Mouse (Mus musculus): ENCODE data around the gene Pycard. TPM values are rescaled to one million over a fixed set of nuclear protein-coding genes. Genes with fewer than 3 reads are reported as not detected.
"Not testable (repeated sequence)": the region's sequence is repeated elsewhere in the genome, so short reads cannot be mapped to it uniquely, and the experiment has no call there.

Gene Pycard
- polyA plus RNA-seq, 1 experiment from 2014 or later: 4.1 TPM

DNA sequence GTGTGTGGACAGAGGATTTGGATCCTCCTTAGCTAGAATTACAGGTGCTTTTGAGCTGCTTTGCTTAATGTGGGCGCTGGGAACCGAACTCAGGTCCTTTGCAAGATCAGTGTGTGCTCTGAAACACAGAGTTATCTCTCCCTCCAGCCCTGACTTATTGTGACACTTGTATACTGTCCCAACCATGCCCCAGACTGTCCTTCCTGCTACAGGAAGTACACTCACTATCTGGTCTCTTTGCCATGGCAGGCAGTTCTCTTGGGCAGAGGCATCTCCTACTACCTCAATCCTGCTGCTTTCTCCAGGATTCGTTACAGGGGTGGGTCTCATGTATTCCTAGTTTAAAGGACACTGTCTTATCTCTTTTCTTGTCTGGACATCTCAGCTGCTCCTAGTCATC, 24.6 kb upstream of the Pycard start:
- Histone ChIP-seq H3K4me3 (no peak overlapping the region), H3K27ac (replicated peaks) (no peak overlapping the region), H3K4me2 (replicated peaks) (no peak overlapping the region), H3K9ac (replicated peaks) (no peak overlapping the region), H3K36me3 (no peaks in the 10 kb centered on the region), H3K9me3 (no peaks in the 10 kb centered on the region), H3K4me1 (no peaks in the 10 kb centered on the region), H3K27me3 (no peaks in the 10 kb centered on the region)
- no peak for ATAC-seq (replicated peaks)
- 91% methylated on average over 3 of the region's 3 CpGs for WGBS

DNA sequence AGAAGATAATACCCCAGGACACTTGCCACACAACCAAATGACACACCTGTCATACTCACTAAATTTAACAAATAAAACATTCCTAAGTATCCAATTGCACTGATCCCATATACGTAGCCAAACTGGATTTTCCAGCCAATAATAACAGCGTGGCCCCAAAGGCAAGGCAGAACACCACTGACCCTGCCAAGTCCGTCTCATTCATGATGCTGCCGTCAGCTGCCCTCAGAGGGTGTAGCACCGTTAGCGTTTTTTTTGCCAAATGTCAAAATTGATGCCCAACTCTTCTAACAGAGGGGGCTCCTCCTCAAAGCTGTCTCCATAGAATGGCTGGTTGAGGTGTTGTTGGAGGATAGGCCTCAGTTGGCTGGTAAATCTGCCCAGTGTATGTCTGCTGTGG, 23.0 kb upstream of the Pycard start:
- H3K36me3 ChIP-seq: no peaks in the 10 kb centered on the region
- no peak for ATAC-seq (replicated peaks)
- H3K4me1 ChIP-seq: no peaks in the 10 kb centered on the region
- 90% methylated on average over 6 of the region's 6 CpGs for WGBS
- H3K9me3 ChIP-seq: no peaks in the 10 kb centered on the region
- no peaks in the 10 kb centered on the region for H3K27me3 ChIP-seq
- H3K4me2 ChIP-seq (replicated peaks): no peak overlapping the region
- no peak overlapping the region for H3K27ac ChIP-seq (replicated peaks)
- no peak overlapping the region for H3K4me3 ChIP-seq
- no peak overlapping the region for H3K9ac ChIP-seq (replicated peaks)

DNA sequence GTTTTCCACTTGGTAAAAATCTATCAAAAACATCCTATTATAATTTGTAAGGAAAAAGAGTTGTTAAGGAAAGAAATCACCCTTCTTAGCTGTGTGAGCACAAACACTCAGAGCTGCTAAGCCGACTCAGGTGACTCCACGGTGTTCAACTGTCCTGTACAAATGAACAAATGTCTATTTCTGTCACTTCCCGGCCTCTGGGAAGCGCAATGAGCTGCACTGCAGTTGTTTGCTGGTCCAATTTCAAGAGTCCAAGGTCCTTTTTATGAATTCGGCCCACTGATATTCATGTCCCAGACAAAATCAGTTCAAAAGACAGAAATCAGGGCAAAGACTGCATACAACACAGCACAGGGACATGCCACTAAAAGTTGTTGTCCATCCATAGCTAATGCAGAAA, 22.5 kb upstream of the Pycard start:
- not testable (repeated sequence) for H3K27me3 ChIP-seq; H3K9me3 ChIP-seq; H3K4me3 ChIP-seq; H3K36me3 ChIP-seq; H3K4me2 ChIP-seq (replicated peaks); H3K4me1 ChIP-seq; H3K9ac ChIP-seq (replicated peaks); H3K27ac ChIP-seq (replicated peaks); ATAC-seq (replicated peaks)
- WGBS: 86% methylated on average over 5 of the region's 5 CpGs

DNA sequence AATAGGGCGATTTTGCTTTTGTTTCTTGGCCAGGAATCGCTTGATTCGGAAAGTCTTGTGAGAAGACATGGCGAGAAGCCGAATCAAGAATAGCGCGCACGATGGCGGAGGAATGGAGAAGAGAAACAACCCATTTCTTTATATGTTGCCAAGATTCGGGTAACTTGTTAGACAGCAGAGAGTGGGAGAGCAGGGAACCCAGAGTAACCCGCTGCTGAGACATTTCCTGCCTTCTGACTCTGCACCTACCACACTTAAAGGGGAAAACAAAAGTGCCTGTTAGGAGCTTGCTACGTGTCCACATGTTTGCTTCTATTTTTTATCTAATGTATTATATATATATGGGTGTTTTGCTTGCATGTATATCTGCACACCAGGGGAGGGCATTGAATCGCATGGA, 19.4 kb upstream of the Pycard start:
- H3K9me3 ChIP-seq: no peaks in the 10 kb centered on the region
- H3K4me1 ChIP-seq: no peaks in the 10 kb centered on the region
- H3K4me2 ChIP-seq (replicated peaks): no peak overlapping the region
- H3K36me3 ChIP-seq: no peaks in the 10 kb centered on the region
- ATAC-seq (replicated peaks): no peak
- H3K27ac ChIP-seq (replicated peaks): no peak overlapping the region
- no peak overlapping the region for H3K9ac ChIP-seq (replicated peaks)
- H3K4me3 ChIP-seq: no peak overlapping the region
- 92% methylated on average over 13 of the region's 13 CpGs for WGBS
- H3K27me3 ChIP-seq: no peaks in the 10 kb centered on the region

DNA sequence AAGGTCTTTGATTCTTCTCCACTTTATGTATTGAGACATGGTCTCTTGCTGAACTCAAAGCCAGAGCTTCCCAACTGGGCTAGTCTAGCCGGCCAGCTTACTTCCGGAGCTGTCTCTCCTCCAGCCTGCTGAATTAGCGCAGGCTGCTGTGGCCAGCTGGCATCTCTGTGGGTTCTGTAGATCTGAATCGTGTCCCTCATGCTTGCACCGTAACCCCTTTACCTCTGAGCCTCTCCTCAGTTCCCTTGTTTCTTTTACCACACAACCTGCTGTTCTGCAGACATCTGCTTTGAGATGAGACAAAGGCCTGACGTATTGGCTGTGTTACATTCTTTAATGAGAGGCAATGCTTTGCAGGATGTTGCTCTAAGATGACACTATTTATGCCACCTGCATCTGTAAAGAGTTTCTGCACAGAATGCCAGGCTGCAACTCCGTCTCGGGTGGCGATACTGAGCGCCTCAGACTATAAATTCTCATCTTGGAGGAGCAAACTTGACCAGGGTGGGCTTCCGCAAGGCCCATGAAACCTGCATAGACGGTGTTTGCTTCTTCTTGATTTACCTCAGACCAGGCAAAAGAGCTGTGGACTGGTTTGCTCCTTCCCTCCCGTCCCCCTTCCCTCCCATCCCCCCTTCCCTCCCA, 18.6 kb upstream of the Pycard start:
- Histone ChIP-seq H3K9ac (replicated peaks) (no peak overlapping the region), H3K27ac (replicated peaks) (no peak overlapping the region), H3K36me3 (no peaks in the 10 kb centered on the region), H3K4me1 (no peaks in the 10 kb centered on the region), H3K4me3 (no peak overlapping the region), H3K4me2 (replicated peaks) (no peak overlapping the region), H3K27me3 (no peaks in the 10 kb centered on the region), H3K9me3 (no peaks in the 10 kb centered on the region)
- WGBS: 68% methylated on average over 13 of the region's 13 CpGs
- ATAC-seq (replicated peaks): no peak

DNA sequence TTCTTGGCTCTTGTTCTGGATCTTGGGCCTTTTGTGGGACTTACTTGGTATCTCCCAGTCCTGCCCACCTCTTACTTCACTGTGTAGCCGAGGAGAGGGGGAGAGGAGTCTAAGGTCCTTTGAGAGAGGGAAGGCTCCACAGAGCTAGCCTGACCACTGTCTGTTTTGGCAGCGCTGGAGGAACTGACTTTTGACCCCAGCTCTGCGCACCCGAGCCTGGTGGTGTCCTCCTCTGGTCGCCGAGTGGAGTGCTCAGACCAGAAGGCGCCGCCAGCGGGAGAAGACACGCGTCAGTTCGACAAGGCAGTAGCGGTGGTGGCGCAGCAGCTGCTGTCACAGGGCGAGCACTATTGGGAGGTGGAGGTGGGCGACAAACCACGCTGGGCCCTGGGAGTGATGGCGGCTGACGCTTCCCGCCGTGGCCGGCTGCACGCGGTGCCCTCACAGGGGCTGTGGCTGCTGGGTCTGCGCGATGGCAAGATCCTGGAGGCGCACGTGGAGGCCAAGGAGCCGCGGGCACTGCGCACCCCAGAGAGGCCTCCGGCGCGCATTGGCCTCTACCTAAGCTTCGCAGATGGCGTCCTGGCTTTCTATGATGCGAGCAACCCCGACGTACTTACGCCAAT, 16.2 kb upstream of the Pycard start:
- no peak overlapping the region for H3K4me2 ChIP-seq (replicated peaks)
- ATAC-seq (replicated peaks): no peak
- H3K27me3 ChIP-seq: 0 out of 2 replicates have a peak, but pooled peaks cover 2% of the 10 kb centered on the region
- WGBS: 55% methylated on average over 40 of the region's 40 CpGs
- H3K9me3 ChIP-seq: no peaks in the 10 kb centered on the region
- no peaks in the 10 kb centered on the region for H3K36me3 ChIP-seq
- H3K4me3 ChIP-seq: no peak overlapping the region
- no peak overlapping the region for H3K27ac ChIP-seq (replicated peaks)
- no peaks in the 10 kb centered on the region for H3K4me1 ChIP-seq
- H3K9ac ChIP-seq (replicated peaks): no peak overlapping the region

DNA sequence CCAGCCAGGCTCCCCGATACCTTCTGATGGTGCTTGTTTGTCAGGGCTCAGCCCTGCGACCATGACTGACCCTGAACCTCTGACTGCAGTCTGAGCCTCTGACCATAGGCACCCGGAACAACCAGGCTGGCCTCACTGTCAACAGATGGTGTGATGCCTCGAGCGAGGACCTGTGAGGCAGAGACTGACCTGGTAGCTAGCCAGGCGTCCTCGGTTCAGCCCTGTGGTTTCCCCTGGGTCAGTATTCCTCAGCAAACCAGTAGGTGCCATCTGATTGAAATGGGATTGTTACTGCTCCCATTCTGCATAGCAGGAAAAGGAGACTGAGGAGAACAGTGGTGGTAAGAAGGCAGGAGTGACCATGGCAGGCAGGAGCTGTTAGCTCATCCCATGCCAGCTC, 12.5 kb upstream of the Pycard start:
- Histone ChIP-seq H3K4me3 (no peak overlapping the region), H3K4me2 (replicated peaks) (no peak overlapping the region), H3K9ac (replicated peaks) (no peak overlapping the region), H3K27ac (replicated peaks) (no peak overlapping the region), H3K9me3 (no peaks in the 10 kb centered on the region), H3K27me3 (0 out of 2 replicates have a peak, but pooled peaks cover 8% of the 10 kb centered on the region), H3K4me1 (no peaks in the 10 kb centered on the region), H3K36me3 (no peaks in the 10 kb centered on the region)
- 82% methylated on average over 7 of the region's 7 CpGs for WGBS
- ATAC-seq (replicated peaks): no peak

DNA sequence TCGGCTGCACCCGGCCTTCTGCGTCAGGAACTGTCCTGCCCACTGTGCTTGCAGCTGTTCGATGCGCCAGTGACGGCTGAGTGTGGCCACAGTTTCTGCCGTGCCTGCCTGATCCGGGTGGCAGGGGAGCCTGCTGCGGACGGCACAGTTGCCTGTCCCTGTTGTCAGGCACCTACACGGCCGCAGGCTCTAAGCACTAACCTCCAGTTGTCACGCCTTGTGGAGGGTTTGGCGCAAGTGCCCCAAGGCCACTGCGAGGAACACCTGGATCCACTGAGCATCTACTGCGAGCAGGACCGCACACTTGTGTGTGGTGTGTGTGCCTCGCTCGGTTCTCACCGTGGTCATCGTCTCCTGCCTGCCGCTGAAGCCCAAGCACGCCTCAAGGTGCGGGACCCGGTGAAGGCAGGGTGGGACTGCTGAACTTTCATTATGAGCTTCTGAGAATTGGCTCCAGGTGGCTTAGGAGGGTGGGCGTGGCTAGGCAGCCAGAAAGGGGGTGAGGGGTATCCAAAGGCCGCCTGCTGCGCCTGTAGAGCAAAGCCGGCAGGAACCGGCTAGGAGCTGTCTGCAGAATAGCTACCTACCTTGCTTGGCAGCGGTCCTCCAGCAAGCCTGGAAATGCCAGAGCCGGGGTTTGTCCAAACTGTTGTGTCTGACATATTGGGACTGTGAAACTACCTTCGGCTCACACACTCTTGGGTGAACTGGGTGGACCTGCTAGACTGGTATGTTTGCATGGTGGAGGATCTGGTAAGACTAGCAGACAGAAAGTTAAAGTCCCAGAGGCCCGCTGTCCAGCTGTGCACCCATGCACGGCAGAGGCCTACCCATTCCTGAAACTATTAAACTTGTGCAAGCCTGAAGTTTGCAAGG, 11.1 kb upstream of the Pycard start:
- 26% methylated on average over 35 of the region's 35 CpGs for WGBS
- no peak overlapping the region for H3K4me3 ChIP-seq
- H3K27ac ChIP-seq (replicated peaks): no peak overlapping the region
- no peaks in the 10 kb centered on the region for H3K4me1 ChIP-seq
- H3K4me2 ChIP-seq (replicated peaks): no peak overlapping the region
- 0 out of 2 replicates have a peak, but pooled peaks cover 8% of the 10 kb centered on the region for H3K27me3 ChIP-seq
- H3K9ac ChIP-seq (replicated peaks): no peak overlapping the region
- no peaks in the 10 kb centered on the region for H3K9me3 ChIP-seq
- ATAC-seq (replicated peaks): no peak
- H3K36me3 ChIP-seq: no peaks in the 10 kb centered on the region

DNA sequence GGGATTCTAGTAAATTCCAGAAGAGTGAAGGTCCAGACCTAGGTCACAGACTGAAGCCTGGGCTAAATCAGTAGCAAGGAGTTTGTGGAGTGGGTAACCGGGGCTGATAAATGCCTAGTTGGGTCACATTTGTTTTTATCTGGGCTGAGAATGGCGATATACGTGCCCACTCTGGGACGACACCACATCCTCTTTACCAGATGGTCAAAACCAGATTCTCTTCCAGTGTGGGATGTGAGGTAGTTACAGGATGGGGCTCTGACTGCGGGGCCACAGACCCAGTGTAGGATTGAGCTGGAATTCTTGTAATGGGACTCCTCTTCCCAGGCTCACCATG, 10.5 kb upstream of the Pycard start:
- no peak overlapping the region for H3K9ac ChIP-seq (replicated peaks)
- H3K9me3 ChIP-seq: no peaks in the 10 kb centered on the region
- H3K4me2 ChIP-seq (replicated peaks): no peak overlapping the region
- H3K4me3 ChIP-seq: no peak overlapping the region
- WGBS: 73% methylated on average over 5 of the region's 5 CpGs
- no peaks in the 10 kb centered on the region for H3K4me1 ChIP-seq
- no peak for ATAC-seq (replicated peaks)
- no peak overlapping the region for H3K27ac ChIP-seq (replicated peaks)
- 0 out of 2 replicates have a peak, but pooled peaks cover 8% of the 10 kb centered on the region for H3K27me3 ChIP-seq
- no peaks in the 10 kb centered on the region for H3K36me3 ChIP-seq

DNA sequence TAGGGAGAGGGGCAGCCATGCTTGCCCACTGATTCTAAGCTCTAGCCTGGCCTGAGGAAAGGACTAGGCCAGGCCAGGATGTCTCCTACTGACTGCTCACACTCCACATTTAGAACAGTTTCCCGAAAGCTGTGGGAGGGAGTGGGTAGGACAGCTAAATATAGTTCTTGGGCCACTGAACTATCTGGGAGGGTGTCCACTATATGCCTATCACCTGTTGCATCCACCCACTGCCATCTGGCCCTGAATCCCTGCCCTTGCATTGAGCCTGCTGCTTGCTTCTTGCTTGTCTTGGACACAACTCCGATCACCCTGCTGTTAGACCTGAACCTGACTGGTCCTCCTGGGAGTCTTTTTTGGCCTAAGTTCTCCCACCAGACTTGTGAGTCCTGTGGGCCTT, 10.0 kb upstream of the Pycard start, which contains the start of gene Trim72:
Gene Trim72, plus strand, starts transcription at position 262 of the 400 bp plus-strand sequence.
- Histone ChIP-seq H3K9ac (replicated peaks) (no peak within 1 kb of the TSS), H3K27me3 (0 out of 2 replicates have a peak, but pooled peaks cover 8% of the 10 kb centered on the region), H3K9me3 (no peaks in the 10 kb centered on the region), H3K4me1 (no peaks in the 10 kb centered on the region), H3K4me2 (replicated peaks) (no peak within 1 kb of the TSS), H3K4me3 (no peak within 1 kb of the TSS), H3K27ac (replicated peaks) (no peak within 1 kb of the TSS), H3K36me3 (no peaks in the 10 kb centered on the region)
- 94% methylated on average over 2 of the region's 2 CpGs for WGBS
- ATAC-seq (replicated peaks): no peak

DNA sequence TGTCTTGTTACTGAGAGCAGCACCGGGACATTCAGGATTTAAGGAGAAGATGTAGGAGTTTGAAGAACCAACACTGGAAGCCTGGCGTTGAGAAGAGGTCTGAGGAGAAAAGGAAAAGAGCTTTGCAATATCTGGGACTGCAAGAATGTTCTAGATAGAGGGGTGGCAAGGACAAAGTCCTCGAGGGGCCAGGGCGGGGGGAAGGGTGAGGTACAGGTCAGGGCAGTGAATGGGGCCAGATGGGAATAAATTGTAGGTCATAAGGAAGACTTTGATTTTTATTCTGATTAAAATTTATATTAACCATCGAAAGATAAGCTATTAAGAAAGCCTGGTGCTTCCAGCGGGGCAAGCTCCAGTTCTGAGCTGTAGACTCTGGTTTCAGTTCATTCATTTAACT, 9.4 kb upstream of the Pycard start:
- H3K27me3 ChIP-seq: 0 out of 2 replicates have a peak, but pooled peaks cover 8% of the 10 kb centered on the region
- no peak overlapping the region for H3K4me2 ChIP-seq (replicated peaks)
- no peak for ATAC-seq (replicated peaks)
- no peak overlapping the region for H3K27ac ChIP-seq (replicated peaks)
- H3K4me3 ChIP-seq: no peak overlapping the region
- H3K36me3 ChIP-seq: no peaks in the 10 kb centered on the region
- no peak overlapping the region for H3K9ac ChIP-seq (replicated peaks)
- no peaks in the 10 kb centered on the region for H3K4me1 ChIP-seq
- WGBS: 89% methylated on average over 6 of the region's 6 CpGs
- no peaks in the 10 kb centered on the region for H3K9me3 ChIP-seq
